Mouse (Mus musculus) lung, postnatal 0 days (tissue): ENCODE results near the gene Cachd1. TPM values are rescaled to one million over a fixed set of nuclear protein-coding genes. Genes with fewer than 3 reads are reported as not detected.

ENCODE experiments used
- ATAC-seq: fragments of 200-750 bp; cut with Nextera tagmentation; 2 replicates; pipeline ENCODE4 v1.8.0; 2017; ENCODE audit warnings: moderate library complexity
- DNase-seq: peaks from one replicate; pipeline ENCODE4 v3.0.0-alpha.2; 2016; ENCODE audit warnings: low spot score
- H3K27ac ChIP-seq: fragments of 300-500 bp; sonication (generic); 2 replicates; pipeline ENCODE4 v1.5.1; 2014; ENCODE audit warnings: antibody characterized with exemption, mild to moderate bottlenecking, low read length, mixed read lengths
- H3K27me3 ChIP-seq: fragments of 300-500 bp; sonication (generic); replicated peaks from 2 replicates; pipeline ENCODE4 v1.6.1; 2014; ENCODE audit warnings: low read length, mixed read lengths; ENCODE audit not compliant: insufficient read depth
- H3K36me3 ChIP-seq: fragments of 300-500 bp; sonication (generic); 2 replicates; pipeline ENCODE4 v1.6.1; 2014; ENCODE audit warnings: low read length, mixed read lengths; ENCODE audit not compliant: insufficient read depth
- H3K4me1 ChIP-seq: fragments of 300-500 bp; sonication (generic); 2 replicates; pipeline ENCODE4 v1.6.1; 2014; ENCODE audit warnings: antibody characterized with exemption, low read depth, low read length, mixed read lengths; ENCODE audit not compliant: insufficient read depth
- H3K4me2 ChIP-seq: fragments of 300-500 bp; sonication (generic); replicated peaks from 2 replicates; pipeline ENCODE4 v1.6.1; 2014; ENCODE audit warnings: low read depth, mild to moderate bottlenecking, low read length, moderate library complexity, mixed read lengths
- H3K4me3 ChIP-seq: fragments of 300-500 bp; sonication (generic); 2 replicates; pipeline ENCODE4 v1.5.1; 2014; ENCODE audit warnings: low read depth, low read length
- H3K9ac ChIP-seq: fragments of 300-500 bp; sonication (generic); replicated peaks from 2 replicates; pipeline ENCODE4 v1.6.1; 2014; ENCODE audit warnings: low read depth, mild to moderate bottlenecking
- H3K9me3 ChIP-seq: fragments of 300-500 bp; sonication (generic); 2 replicates; pipeline ENCODE4 v1.6.1; 2016; ENCODE audit warnings: low read length, mixed read lengths
- CTCF ChIP-seq: IDR thresholded peaks from 2 replicates; pipeline ENCODE4 v1.5.1; 2016; ENCODE audit warnings: antibody characterized with exemption, mild to moderate bottlenecking
- EP300 ChIP-seq: IDR thresholded peaks from 2 replicates; pipeline ENCODE4 v1.6.1; 2016; ENCODE audit warnings: antibody characterized with exemption, mild to moderate bottlenecking, control low read depth
- WGBS: fragments of 180-500 bp; shearing (Covaris S2); extraction: QIAGEN DNeasy Blood & Tissue Kit; methylation state at CpG from one replicate; pipeline ENCODE4 v1.1.7; 2014; 5-methylcytosine and 5-hydroxymethylcytosine counted together
- polyA plus RNA-seq: library from polyadenylated mRNA; unstranded; fragments of >200 nt; fragmentation: Nextera tagmentation; extraction: Ambion mirVana; gene quantifications from 2 replicates; pipeline ENCODE4 v1.2.1, GENCODE M21; 2015

Cachd1 gene
- polyA plus RNA-seq, 1 experiment from 2014 or later, result 10.3 TPM

- ATAC-seq, result no peak
These were observed 173.8 kb downstream of the Cachd1 start for GRCm38 (mm10) chr4:100950316-100950715.

GRCm38 (mm10) chr4:100951876-100952275 is 175.4 kb downstream of the Cachd1 start:
- Histone ChIP-seq H3K36me3 (no peaks in the 10 kb centered on the region), H3K4me1 (no peaks in the 10 kb centered on the region), H3K9ac (no peak overlapping the region), H3K27ac (no peak overlapping the region), H3K27me3 (no peaks in the 10 kb centered on the region), H3K4me2 (no peak overlapping the region), H3K4me3 (no peak overlapping the region), H3K9me3 (no peaks in the 10 kb centered on the region)
- no peak for TF ChIP-seq EP300
- no peak for TF ChIP-seq CTCF
- DNase-seq (no peak), ATAC-seq (no peak)
- WGBS, result 87% methylated on average over 8 of the region's 8 CpGs

More at GRCm38 (mm10) chr4:100950316-100950715, 173.8 kb downstream of the Cachd1 start:
- Histone ChIP-seq H3K4me1 (no peaks in the 10 kb centered on the region), H3K9me3 (no peaks in the 10 kb centered on the region), H3K9ac (no peak overlapping the region), H3K4me3 (no peak overlapping the region), H3K36me3 (no peaks in the 10 kb centered on the region), H3K27ac (no peak overlapping the region), H3K4me2 (no peak overlapping the region), H3K27me3 (no peaks in the 10 kb centered on the region)
- TF ChIP-seq CTCF (no peak), EP300 (no peak)
- WGBS, result 85% methylated on average over 5 of the region's 5 CpGs
- DNase-seq, result no peak

GRCm38 (mm10) chr4:100963341-100963740 is 186.9 kb downstream of the Cachd1 start:
- no peak for ATAC-seq
- no peak for TF ChIP-seq CTCF
- no peak for TF ChIP-seq EP300
- H3K4me2 ChIP-seq, result no peak overlapping the region
- no peaks in the 10 kb centered on the region for H3K27me3 ChIP-seq
- DNase-seq, result no peak
- no peak overlapping the region for H3K4me3 ChIP-seq
- 87% methylated on average over 1 of the region's 1 CpGs for WGBS
- no peak overlapping the region for H3K9ac ChIP-seq
- H3K4me1 ChIP-seq, result no peaks in the 10 kb centered on the region
- H3K27ac ChIP-seq, result no peak overlapping the region
- H3K36me3 ChIP-seq, result peaks cover 13% of the 10 kb centered on the region; the same call in 1 of the 2 replicates
- H3K9me3 ChIP-seq, result no peaks in the 10 kb centered on the region

- no peak for DNase-seq
- Histone ChIP-seq H3K27ac (no peak overlapping the region), H3K4me2 (no peak overlapping the region), H3K4me3 (no peak overlapping the region), H3K9ac (no peak overlapping the region), H3K4me1 (no peaks in the 10 kb centered on the region), H3K9me3 (no peaks in the 10 kb centered on the region), H3K27me3 (no peaks in the 10 kb centered on the region), H3K36me3 (peaks cover 13% of the 10 kb centered on the region; the same call in 1 of the 2 replicates)
- ATAC-seq, result no peak
- 95% methylated on average over 8 of the region's 8 CpGs for WGBS
- TF ChIP-seq CTCF (no peak), EP300 (no peak)
These were observed 187.3 kb downstream of the Cachd1 start for GRCm38 (mm10) chr4:100963796-100964195.

- WGBS, result 72% methylated on average over 19 of the region's 19 CpGs
- DNase-seq (peak; percentile 8), ATAC-seq (no peak)
- TF ChIP-seq CTCF (no peak), EP300 (no peak)
- H3K4me2 ChIP-seq, result no peak overlapping the region
- H3K27me3 ChIP-seq, result no peaks in the 10 kb centered on the region
- H3K4me1 ChIP-seq, result no peaks in the 10 kb centered on the region
- no peak overlapping the region for H3K27ac ChIP-seq
- H3K9ac ChIP-seq, result no peak overlapping the region
- no peak overlapping the region for H3K4me3 ChIP-seq
- no peaks in the 10 kb centered on the region for H3K9me3 ChIP-seq
- H3K36me3 ChIP-seq, result 0 out of 2 replicates have a peak, but pooled peaks cover 7% of the 10 kb centered on the region
These were observed 191.4 kb downstream of the Cachd1 start for GRCm38 (mm10) chr4:100967703-100968392.

GRCm38 (mm10) chr4:100973641-100974454 is 197.4 kb downstream of the Cachd1 start:
- Histone ChIP-seq H3K36me3 (no peaks in the 10 kb centered on the region), H3K4me2 (no peak overlapping the region), H3K4me1 (no peaks in the 10 kb centered on the region), H3K9me3 (no peaks in the 10 kb centered on the region), H3K27ac (no peak overlapping the region), H3K9ac (no peak overlapping the region), H3K4me3 (no peak overlapping the region), H3K27me3 (no peaks in the 10 kb centered on the region)
- no peak for TF ChIP-seq EP300
- TF ChIP-seq CTCF, result no peak
- ATAC-seq (no peak), DNase-seq (no peak)
- 89% methylated on average over 16 of the region's 16 CpGs for WGBS
